Mouse (Mus musculus) macrophage (primary cell): ENCODE results near the gene Olfr1126. TPM values are rescaled to one million over a fixed set of nuclear protein-coding genes. Genes with fewer than 3 reads are reported as not detected.
"Not testable (repeated sequence)": the region's sequence is repeated elsewhere in the genome, so short reads cannot be mapped to it uniquely, and the experiment has no call there.

Experiments
- H3K27ac ChIP-seq: fragments of 350-480 bp; formaldehyde crosslinking; 2 replicates; pipeline ENCODE4 v1.9.0; 2021
- H3K36me3 ChIP-seq: fragments of 350-480 bp; formaldehyde crosslinking; 2 replicates; pipeline ENCODE4 v1.9.0; 2021; ENCODE audit errors: inconsistent target
- H3K4me3 ChIP-seq: fragments of 350-480 bp; formaldehyde crosslinking; 2 replicates; pipeline ENCODE4 v1.9.0; 2021; ENCODE audit errors: inconsistent target
- H3K79me2 ChIP-seq: fragments of 350-480 bp; formaldehyde crosslinking; 2 replicates; pipeline ENCODE4 v1.9.0; 2021; ENCODE audit errors: inconsistent target
- WGBS: methylation state at CpG from one replicate; pipeline ENCODE4 v1.1.7; 2026; ENCODE audit warnings: inconsistent platforms; ENCODE audit not compliant: missing documents; 5-methylcytosine and 5-hydroxymethylcytosine counted together
- polyA plus RNA-seq: library from polyadenylated mRNA; stranded (reverse); fragments of 250-400 nt; gene quantifications from 3 replicates; pipeline ENCODE4 v1.2.4, GENCODE M21; 2018; ENCODE audit warnings: inconsistent platforms
- total RNA-seq, 78 experiments: library from RNA; depleted of rRNA; stranded (reverse); fragments of 250-400 nt; gene quantifications; 1 replicate in 9 of 78; 2 replicates in 24 of 78; 3 replicates in 43 of 78; 4 replicates in 2 of 78; pipeline ENCODE4 v1.2.4; 2018; ENCODE audit warnings: inconsistent platforms in 56 of 78

The Olfr1126 gene
- not detected for total RNA-seq (2018; cell fraction: chromatin; rRNA removed)
- total RNA-seq (2018; cell fraction: cytosol; rRNA removed), result not detected
- total RNA-seq (2018; cell fraction: nucleus; rRNA removed), result not detected
- not detected in 3 replicates for polyA plus RNA-seq

DNA sequence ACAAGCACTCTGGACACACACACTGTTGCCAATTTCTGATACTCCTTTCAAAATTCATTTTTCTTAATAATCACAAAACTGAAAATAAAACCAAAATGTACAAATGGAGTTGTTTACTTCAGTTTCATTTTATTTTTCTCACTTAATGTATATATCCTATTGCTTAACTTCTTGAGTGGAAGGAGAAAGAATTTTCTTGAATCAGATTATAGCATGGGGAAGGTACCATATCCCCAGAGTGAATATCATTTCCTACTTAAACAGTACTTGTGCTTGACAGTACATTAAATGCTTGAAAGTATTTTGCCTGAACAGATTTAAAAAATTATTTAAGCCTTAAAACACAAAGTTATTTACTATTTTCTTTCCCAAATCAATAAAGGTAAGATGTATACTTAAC lies at the start of gene Olfr1126:
Olfr1126 (plus strand) TSS at position 301 of the 400 bp plus-strand sequence.
- H3K27ac ChIP-seq, result no peak within 1 kb of the TSS
- no peaks in the 10 kb centered on the region for H3K36me3 ChIP-seq
- H3K79me2 ChIP-seq, result no peaks in the 10 kb centered on the region
- no peak within 1 kb of the TSS for H3K4me3 ChIP-seq

DNA sequence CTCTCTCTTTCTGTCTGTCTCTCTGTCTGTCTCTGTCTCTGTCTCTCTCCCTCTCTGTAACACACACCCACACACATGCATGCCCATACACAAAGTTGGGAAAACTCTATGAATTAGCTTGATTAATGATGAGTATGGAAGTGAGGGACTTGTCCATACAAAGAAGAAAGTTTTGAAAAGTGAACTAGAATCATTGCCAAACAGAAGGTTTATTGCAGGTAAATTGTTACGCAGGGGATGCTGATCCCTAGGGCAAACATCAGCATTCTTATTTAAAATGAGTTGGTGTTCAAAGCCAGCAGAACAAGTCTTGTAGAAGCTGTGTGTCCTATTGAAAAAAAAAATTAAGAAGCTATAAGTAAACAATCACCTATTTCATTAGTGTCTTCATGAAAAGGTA lies 37.4 kb upstream of the Olfr1126 start, which contains the start of gene Olfr1123:
Olfr1123 (plus strand) TSS at position 301 of the 400 bp plus-strand sequence.
- H3K36me3 ChIP-seq, result no peaks in the 10 kb centered on the region
- H3K4me3 ChIP-seq, result no peak within 1 kb of the TSS
- WGBS, result 70% methylated on average over 1 of the region's 1 CpGs
- no peaks in the 10 kb centered on the region for H3K79me2 ChIP-seq
- H3K27ac ChIP-seq, result no peak within 1 kb of the TSS

DNA sequence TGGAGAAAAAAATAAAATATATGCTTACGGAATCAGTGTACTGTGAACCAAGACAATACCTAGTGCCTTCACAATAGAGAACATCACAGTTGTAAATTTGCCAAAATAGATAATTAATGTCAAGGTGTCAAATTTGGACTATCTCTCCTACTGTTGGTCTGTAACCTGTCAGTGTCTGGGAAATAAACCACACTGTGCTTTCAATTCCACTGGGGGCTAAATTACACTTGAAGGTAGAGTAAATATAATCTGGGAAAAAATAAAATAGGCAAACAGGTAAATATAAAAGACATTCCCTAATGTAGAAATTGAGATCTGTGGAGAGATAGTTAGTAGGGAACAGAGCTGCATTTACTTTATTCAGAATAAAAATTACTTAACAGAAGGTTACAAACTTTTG lies 23.8 kb upstream of the Olfr1126 start, which contains the start of gene Olfr1124:
Olfr1124 (plus strand) TSS at position 301 of the 400 bp plus-strand sequence.
- Histone ChIP-seq H3K79me2 (no peaks in the 10 kb centered on the region), H3K4me3 (no peak within 1 kb of the TSS), H3K36me3 (no peaks in the 10 kb centered on the region), H3K27ac (no peak within 1 kb of the TSS)
- 85% methylated on average over 1 of the region's 1 CpGs for WGBS

DNA sequence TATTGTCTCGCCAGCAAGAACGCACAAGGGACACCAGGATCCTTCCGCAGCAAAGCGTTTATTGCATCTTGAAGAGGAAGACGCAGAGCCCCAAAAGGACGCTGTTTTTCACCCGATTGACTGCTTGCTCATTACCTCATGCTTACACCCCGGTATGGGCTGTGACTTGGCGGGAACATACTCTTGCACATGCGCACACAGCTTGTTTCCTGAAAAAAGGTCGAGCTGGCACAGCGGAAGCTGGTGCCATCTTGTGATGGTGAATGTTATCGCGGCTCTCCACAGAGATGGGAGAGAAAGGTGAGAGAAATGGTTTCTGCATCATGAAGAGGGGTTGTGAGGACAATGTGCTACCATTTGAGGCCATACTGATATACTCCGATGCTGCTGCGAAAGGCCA lies 16.0 kb upstream of the Olfr1126 start:
- no peak overlapping the region for H3K27ac ChIP-seq
- 90% methylated on average over 16 of the region's 16 CpGs for WGBS
- no peaks in the 10 kb centered on the region for H3K36me3 ChIP-seq
- H3K79me2 ChIP-seq, result no peaks in the 10 kb centered on the region
- H3K4me3 ChIP-seq, result no peak overlapping the region

DNA sequence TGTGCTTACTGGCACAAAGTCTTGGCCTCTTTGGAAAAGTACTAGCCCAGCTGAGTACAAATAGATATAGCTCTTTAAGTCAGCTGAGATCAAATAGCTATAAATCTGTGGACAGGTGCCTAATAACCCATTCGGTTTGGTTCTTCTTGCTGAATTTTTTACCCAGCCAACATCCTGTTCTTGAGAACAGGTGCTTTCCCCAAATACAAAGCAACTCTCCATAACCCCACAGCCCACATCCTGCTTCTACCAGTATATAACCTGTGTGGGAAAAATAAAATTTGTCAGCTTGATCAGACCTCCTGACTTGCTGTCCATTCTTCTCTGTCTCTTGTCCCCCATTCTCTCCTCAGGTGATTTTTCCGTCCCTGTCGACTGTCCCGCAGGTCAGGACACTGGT lies 8.0 kb downstream of the Olfr1126 start:
- H3K27ac ChIP-seq, result no peak overlapping the region
- H3K4me3 ChIP-seq, result no peak overlapping the region
- 83% methylated on average over 4 of the region's 4 CpGs for WGBS
- H3K79me2 ChIP-seq, result no peaks in the 10 kb centered on the region
- no peaks in the 10 kb centered on the region for H3K36me3 ChIP-seq

DNA sequence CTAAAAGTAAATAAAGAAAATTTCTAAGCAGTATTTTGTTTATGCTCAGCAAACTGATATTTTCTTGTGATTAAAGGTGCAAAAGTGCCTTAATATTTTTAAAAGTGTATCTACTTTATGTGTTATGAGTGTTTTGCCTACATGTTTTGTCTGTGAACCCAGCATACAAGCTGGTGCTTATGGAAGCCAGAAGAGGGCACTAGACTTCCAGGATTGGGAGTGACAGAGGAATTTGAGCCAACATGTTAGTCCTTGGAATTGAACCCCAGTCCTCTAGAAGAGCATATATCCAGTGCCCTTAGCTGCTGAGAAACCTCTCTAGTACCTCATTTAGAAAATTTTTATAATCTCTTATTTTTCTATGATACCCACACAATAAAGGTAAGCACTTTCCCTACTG lies 26.4 kb downstream of the Olfr1126 start:
- Histone ChIP-seq H3K79me2 (no peaks in the 10 kb centered on the region), H3K36me3 (no peaks in the 10 kb centered on the region), H3K27ac (no peak overlapping the region), H3K4me3 (no peak overlapping the region)

DNA sequence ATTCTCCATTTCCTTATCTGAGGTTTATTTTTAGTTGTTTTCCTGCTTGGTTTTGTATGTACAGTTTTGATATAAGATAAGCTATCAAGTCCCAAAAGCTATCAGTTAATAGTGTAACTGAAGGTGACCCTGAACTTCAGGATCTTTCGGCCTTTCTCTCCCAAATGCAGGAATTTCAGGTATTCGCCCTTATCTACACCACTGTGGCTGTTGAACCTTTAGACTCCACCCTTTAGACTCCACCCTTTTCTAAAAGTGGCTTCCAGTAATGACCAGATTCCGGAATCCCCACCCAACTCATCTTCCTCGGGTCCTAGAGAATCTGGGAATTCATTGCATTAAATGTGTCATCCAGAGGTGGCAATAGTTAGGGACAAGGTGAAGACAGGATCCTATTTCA lies 27.4 kb downstream of the Olfr1126 start:
- Histone ChIP-seq H3K36me3 (no peaks in the 10 kb centered on the region), H3K27ac (no peak overlapping the region), H3K79me2 (no peaks in the 10 kb centered on the region), H3K4me3 (no peak overlapping the region)
- whole genome bisulfite sequencing, result 88% methylated on average over 4 of the region's 4 CpGs

DNA sequence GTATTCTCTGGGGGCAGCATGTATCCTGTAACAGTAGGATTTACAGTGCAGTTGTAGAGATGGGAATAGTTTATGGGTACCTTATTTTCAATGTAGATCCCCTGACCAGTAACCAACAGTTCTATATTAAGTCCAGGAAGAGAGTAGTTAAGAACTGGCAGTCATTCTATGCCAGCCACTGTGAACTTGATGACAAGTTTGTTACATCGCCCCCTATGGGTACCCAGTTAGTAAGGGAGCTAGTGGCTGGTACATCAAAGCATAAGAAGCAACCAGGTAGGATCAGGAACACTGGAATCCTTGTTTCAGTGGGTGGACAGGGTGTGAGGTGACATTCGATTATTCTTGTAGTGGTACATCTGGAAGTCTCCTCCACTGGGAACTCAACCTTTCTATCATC lies 28.5 kb downstream of the Olfr1126 start:
- no peak overlapping the region for H3K4me3 ChIP-seq
- WGBS, result 68% methylated on average over 2 of the region's 2 CpGs
- H3K36me3 ChIP-seq, result no peaks in the 10 kb centered on the region
- no peak overlapping the region for H3K27ac ChIP-seq
- H3K79me2 ChIP-seq, result no peaks in the 10 kb centered on the region

DNA sequence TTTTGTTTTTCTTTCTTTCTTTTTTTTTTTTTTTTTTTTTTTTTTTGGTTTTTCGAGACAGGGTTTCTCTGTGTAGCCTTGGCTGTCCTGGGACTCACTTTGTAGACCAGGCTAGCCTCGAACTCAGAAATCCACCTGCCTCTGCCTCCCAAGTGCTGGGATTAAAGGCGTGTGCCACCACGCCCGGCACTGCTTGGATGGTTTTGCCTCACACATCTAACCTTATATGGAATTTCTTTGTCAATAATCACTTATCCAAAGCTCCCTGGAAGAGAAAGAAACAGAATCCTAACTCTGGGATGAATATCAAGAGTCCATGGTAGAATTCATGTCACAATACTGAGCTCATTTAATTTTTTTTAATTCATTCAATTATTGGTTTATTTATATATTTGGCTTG lies 43.2 kb downstream of the Olfr1126 start, which contains the start of gene Pramel7:
Pramel7 (minus strand) TSS at position 101 of the 400 bp plus-strand sequence.
- H3K36me3 ChIP-seq, H3K27ac ChIP-seq, H3K4me3 ChIP-seq, H3K79me2 ChIP-seq: not testable (repeated sequence)
- WGBS, result no CpG with 5 or more reads among the region's 5 CpGs

DNA sequence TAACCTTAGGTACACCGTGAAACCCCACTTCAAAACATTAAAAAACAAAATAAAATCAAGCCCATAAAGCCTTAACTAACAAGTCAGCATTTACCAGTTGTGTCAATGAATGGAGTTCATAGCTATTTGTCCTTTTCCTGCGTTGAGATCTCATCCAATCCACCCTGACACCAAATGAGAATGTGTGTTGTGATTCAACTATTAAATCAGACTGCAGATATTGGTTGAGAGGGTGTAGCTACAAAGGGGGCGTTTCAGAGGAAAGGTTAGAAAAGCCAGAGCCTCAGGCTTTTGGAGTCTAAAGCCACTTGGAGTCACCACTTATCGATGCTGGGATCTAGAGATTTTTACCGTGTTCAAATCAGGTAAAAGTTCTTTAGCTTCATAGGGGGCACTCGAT lies 52.5 kb downstream of the Olfr1126 start, which contains the start of gene Pramel6:
Pramel6 (plus strand) TSS at position 301 of the 400 bp plus-strand sequence.
- H3K79me2 ChIP-seq, result no peaks in the 10 kb centered on the region
- no peak within 1 kb of the TSS for H3K27ac ChIP-seq
- 79% methylated on average over 6 of the region's 6 CpGs for WGBS
- no peak within 1 kb of the TSS for H3K4me3 ChIP-seq
- no peaks in the 10 kb centered on the region for H3K36me3 ChIP-seq

Other genes starting within 250 kb of the Olfr1126 start
- not detected in 3 replicates for gene Olfr1113, start 245.0 kb upstream of the Olfr1126 start, polyA plus RNA-seq
- not detected in 3 replicates for gene Olfr1115, start 205.9 kb upstream of the Olfr1126 start, polyA plus RNA-seq
- gene Olfr1116, start 186.4 kb upstream of the Olfr1126 start, polyA plus RNA-seq, result not detected in 3 replicates
- not detected in 3 replicates for gene Olfr1118, start 146.4 kb upstream of the Olfr1126 start, polyA plus RNA-seq
- not detected in 3 replicates for gene Olfr1120, start 99.1 kb upstream of the Olfr1126 start, polyA plus RNA-seq
- gene Olfr1121, start 84.1 kb upstream of the Olfr1126 start, polyA plus RNA-seq, result not detected in 3 replicates
- not detected in 3 replicates for gene Olfr1122, start 68.1 kb upstream of the Olfr1126 start, polyA plus RNA-seq
- gene Olfr1123, start 37.3 kb upstream of the Olfr1126 start, polyA plus RNA-seq, result not detected in 3 replicates
- not detected in 3 replicates for gene Olfr1124, start 23.7 kb upstream of the Olfr1126 start, polyA plus RNA-seq
- not detected in 3 replicates for gene Pramel7, start 43.1 kb downstream of the Olfr1126 start, polyA plus RNA-seq
- not detected in 3 replicates for gene Pramel6, start 52.6 kb downstream of the Olfr1126 start, polyA plus RNA-seq
- gene Olfr153, start 77.8 kb downstream of the Olfr1126 start, polyA plus RNA-seq, result not detected in 3 replicates
- not detected in 3 replicates for gene Olfr1128, start 91.6 kb downstream of the Olfr1126 start, polyA plus RNA-seq
- gene Olfr1129, start 119.9 kb downstream of the Olfr1126 start, polyA plus RNA-seq, result not detected in 3 replicates
- not detected in 3 replicates for gene Olfr1130, start 152.2 kb downstream of the Olfr1126 start, polyA plus RNA-seq
- gene Olfr1131, start 173.1 kb downstream of the Olfr1126 start, polyA plus RNA-seq, result not detected in 3 replicates
- gene Olfr1132, start 183.6 kb downstream of the Olfr1126 start, polyA plus RNA-seq, result not detected in 3 replicates
- not detected in 3 replicates for gene Olfr1133, start 193.4 kb downstream of the Olfr1126 start, polyA plus RNA-seq
- not detected in 3 replicates for gene Olfr1134, start 204.5 kb downstream of the Olfr1126 start, polyA plus RNA-seq
- gene Olfr1135, start 219.7 kb downstream of the Olfr1126 start, polyA plus RNA-seq, result not detected in 3 replicates
- not detected in 3 replicates for gene Olfr1136, start 240.0 kb downstream of the Olfr1126 start, polyA plus RNA-seq